Mouse (Mus musculus) MEL (cell line): ENCODE measurements around the gene Nfia. TPM values are rescaled to one million over a fixed set of nuclear protein-coding genes. Genes with fewer than 3 reads are reported as not detected.

Experiments
- DNase-seq: peaks from one replicate; pipeline ENCODE4 v3.0.0; 2011; ENCODE audit warnings: low read depth, low spot score
- H3K27ac ChIP-seq: 2 replicates; pipeline ENCODE4 v1.5.1; 2012; ENCODE audit warnings: low read depth, mild to moderate bottlenecking, control low read depth, low read length, moderate library complexity; ENCODE audit not compliant: control insufficient read depth
- H3K27me3 ChIP-seq, 2 experiments: fragments of 150-350 bp in 1 of 2; sonication (generic) in 1 of 2; 2 replicates each; pipeline ENCODE4 v1.6.1; 2012; ENCODE audit warnings: low read length in 2 of 2, mild to moderate bottlenecking in 2 of 2, improper control_type of control experiment in 1 of 2, moderate library complexity in 1 of 2; ENCODE audit not compliant: insufficient read depth in 2 of 2, control insufficient read depth in 1 of 2
- H3K36me3 ChIP-seq, 2 experiments: 2 replicates each; pipeline ENCODE4 v1.6.1; 2012 to 2014; ENCODE audit warnings: low read length in 2 of 2, improper control_type of control experiment in 1 of 2, inconsistent platforms in 1 of 2, mild to moderate bottlenecking in 1 of 2; ENCODE audit not compliant: insufficient read depth in 2 of 2, control insufficient read depth in 1 of 2
- H3K4me1 ChIP-seq, 2 experiments: fragments of 150-350 bp in 1 of 2; sonication (generic) in 1 of 2; 2 replicates each; pipeline ENCODE4 v1.6.1; 2012; ENCODE audit warnings: low read length in 2 of 2, improper control_type of control experiment in 1 of 2, mild to moderate bottlenecking in 1 of 2; ENCODE audit not compliant: insufficient read depth in 2 of 2, control insufficient read depth in 1 of 2
- H3K4me3 ChIP-seq, 2 experiments: fragments of 150-350 bp in 1 of 2; sonication (generic) in 1 of 2; 2 replicates each; pipeline ENCODE4 v1.5.1; 2012; ENCODE audit warnings: low read depth in 2 of 2, low read length in 2 of 2, mild to moderate bottlenecking in 2 of 2, moderate library complexity in 2 of 2, control low read depth in 1 of 2, improper control_type of control experiment in 1 of 2; ENCODE audit not compliant: control insufficient read depth in 1 of 2, insufficient read depth in 1 of 2
- H3K79me2 ChIP-seq: 2 replicates; pipeline ENCODE4 v1.6.1; 2012; ENCODE audit warnings: mild to moderate bottlenecking, low read length, moderate library complexity; ENCODE audit not compliant: control insufficient read depth, poor library complexity, insufficient read depth
- H3K9ac ChIP-seq: 2 replicates; pipeline ENCODE4 v1.6.1; 2012; ENCODE audit warnings: low read depth, mild to moderate bottlenecking, control low read depth, low read length, moderate library complexity; ENCODE audit not compliant: control insufficient read depth, poor library complexity, severe bottlenecking
- H3K9me3 ChIP-seq: fragments of 150-350 bp; sonication (generic); replicated peaks from 2 replicates; pipeline ENCODE4 v1.6.1; 2012; ENCODE audit warnings: mild to moderate bottlenecking, low read length, improper control_type of control experiment, moderate library complexity; ENCODE audit not compliant: insufficient read depth
- BHLHE40 ChIP-seq: IDR thresholded peaks from 2 replicates; pipeline ENCODE4 v1.6.1; 2012; ENCODE audit warnings: low read depth, mild to moderate bottlenecking, inconsistent platforms, low read length, improper control_type of control experiment, borderline replicate concordance
- CHD1 ChIP-seq: IDR thresholded peaks from 2 replicates; pipeline ENCODE4 v1.6.1; 2012; ENCODE audit warnings: low read depth, mild to moderate bottlenecking, inconsistent platforms, low read length, improper control_type of control experiment
- CHD2 ChIP-seq: IDR thresholded peaks from 2 replicates; pipeline ENCODE4 v1.6.1; 2011; ENCODE audit warnings: low read length, improper control_type of control experiment
- E2F4 ChIP-seq: IDR thresholded peaks from 2 replicates; pipeline ENCODE4 v1.6.1; 2011; ENCODE audit warnings: low read depth, low read length, improper control_type of control experiment, borderline replicate concordance
- ELF1 ChIP-seq: IDR thresholded peaks from 2 replicates; pipeline ENCODE4 v1.6.1; 2014; ENCODE audit warnings: low read depth, mild to moderate bottlenecking, inconsistent platforms, low read length, improper control_type of control experiment, moderate library complexity
- EP300 ChIP-seq, 2 experiments: IDR thresholded peaks; 2 replicates each; pipeline ENCODE4 v1.6.1; 2011; ENCODE audit warnings: improper control_type of control experiment in 2 of 2, low read length in 2 of 2, low read depth in 1 of 2, mild to moderate bottlenecking in 1 of 2
- ETS1 ChIP-seq: IDR thresholded peaks from 2 replicates; pipeline ENCODE4 v1.6.1; 2012; ENCODE audit warnings: low read depth, mild to moderate bottlenecking, inconsistent platforms, low read length, improper control_type of control experiment, moderate library complexity
- GABPA ChIP-seq: IDR thresholded peaks from 2 replicates; pipeline ENCODE4 v1.6.1; 2012; ENCODE audit warnings: low read depth, mild to moderate bottlenecking, inconsistent platforms, low read length, improper control_type of control experiment, moderate library complexity
- GATA1 ChIP-seq: IDR thresholded peaks from 2 replicates; pipeline ENCODE4 v1.6.1; 2011; ENCODE audit warnings: low read depth, low read length, improper control_type of control experiment
- HCFC1 ChIP-seq: IDR thresholded peaks from 2 replicates; pipeline ENCODE4 v1.6.1; 2012; ENCODE audit warnings: low read depth, mild to moderate bottlenecking, inconsistent platforms, low read length, improper control_type of control experiment, moderate library complexity
- JUND ChIP-seq: IDR thresholded peaks from 2 replicates; pipeline ENCODE4 v1.6.1; 2011; ENCODE audit warnings: low read depth, mild to moderate bottlenecking, improper control_type of control experiment, low read length
- KAT2A ChIP-seq: conservative IDR thresholded peaks from 2 replicates; pipeline ENCODE4 v1.6.1; 2012; ENCODE audit warnings: low read depth, low read length, improper control_type of control experiment, inconsistent platforms
- MAFK ChIP-seq: IDR thresholded peaks from 2 replicates; pipeline ENCODE4 v1.6.1; 2011; ENCODE audit warnings: low read depth, mild to moderate bottlenecking, low read length, improper control_type of control experiment, borderline replicate concordance
- MAX ChIP-seq: IDR thresholded peaks from 2 replicates; pipeline ENCODE4 v1.6.1; 2011; ENCODE audit warnings: low read length, improper control_type of control experiment
- MAZ ChIP-seq: IDR thresholded peaks from 2 replicates; pipeline ENCODE4 v1.6.1; 2012; ENCODE audit warnings: low read depth, mild to moderate bottlenecking, inconsistent platforms, low read length, improper control_type of control experiment
- MEF2A ChIP-seq: IDR thresholded peaks from 2 replicates; pipeline ENCODE4 v1.6.1; 2014; ENCODE audit warnings: low read depth, mild to moderate bottlenecking, inconsistent platforms, low read length, improper control_type of control experiment; ENCODE audit not compliant: poor library complexity, insufficient replicate concordance, severe bottlenecking; ENCODE audit errors: extremely low read depth
- MXI1 ChIP-seq: IDR thresholded peaks from 2 replicates; pipeline ENCODE4 v1.6.1; 2011; ENCODE audit warnings: mild to moderate bottlenecking, low read depth, low read length, improper control_type of control experiment
- MYB ChIP-seq: IDR thresholded peaks from 2 replicates; pipeline ENCODE4 v1.6.1; 2011; ENCODE audit warnings: mild to moderate bottlenecking, low read depth, low read length, improper control_type of control experiment
- MYC ChIP-seq: IDR thresholded peaks from 2 replicates; pipeline ENCODE4 v1.6.1; 2011; ENCODE audit warnings: low read depth, mild to moderate bottlenecking, low read length, improper control_type of control experiment, moderate library complexity
- NELFE ChIP-seq: IDR thresholded peaks from 2 replicates; pipeline ENCODE4 v1.6.1; 2011; ENCODE audit warnings: low read depth, low read length, improper control_type of control experiment
- NRF1 ChIP-seq: IDR thresholded peaks from 2 replicates; pipeline ENCODE4 v1.6.1; 2014; ENCODE audit warnings: low read depth, mild to moderate bottlenecking, inconsistent platforms, low read length, improper control_type of control experiment, moderate library complexity; ENCODE audit not compliant: poor library complexity, insufficient read depth, severe bottlenecking
- POLR2A ChIP-seq, 2 experiments: IDR thresholded peaks; 2 replicates each; pipeline ENCODE4 v1.6.1; 2011 to 2012; ENCODE audit warnings: low read length in 2 of 2, mild to moderate bottlenecking in 2 of 2, control low read depth in 1 of 2, improper control_type of control experiment in 1 of 2, low read depth in 1 of 2, moderate library complexity in 1 of 2; ENCODE audit not compliant: control insufficient read depth in 1 of 2, insufficient read depth in 1 of 2, poor library complexity in 1 of 2
- POLR2AphosphoS2 ChIP-seq: IDR thresholded peaks from 2 replicates; pipeline ENCODE4 v1.6.1; 2011; ENCODE audit warnings: low read length, improper control_type of control experiment
- POLR2AphosphoS5 ChIP-seq: IDR thresholded peaks from 2 replicates; pipeline ENCODE4 v1.6.1; 2012; ENCODE audit warnings: low read depth, borderline replicate concordance, mild to moderate bottlenecking, inconsistent platforms, low read length, moderate library complexity, mixed read lengths
- RAD21 ChIP-seq: IDR thresholded peaks from 2 replicates; pipeline ENCODE4 v1.6.1; 2011; ENCODE audit warnings: mild to moderate bottlenecking, low read depth, low read length, improper control_type of control experiment
- RCOR1 ChIP-seq: IDR thresholded peaks from 2 replicates; pipeline ENCODE4 v1.6.1; 2012; ENCODE audit warnings: low read depth, mild to moderate bottlenecking, inconsistent platforms, low read length, improper control_type of control experiment
- SIN3A ChIP-seq: IDR thresholded peaks from 2 replicates; pipeline ENCODE4 v1.6.1; 2012; ENCODE audit warnings: low read length, improper control_type of control experiment, inconsistent platforms
- SMC3 ChIP-seq: IDR thresholded peaks from 2 replicates; pipeline ENCODE4 v1.6.1; 2011; ENCODE audit warnings: low read depth, low read length, improper control_type of control experiment
- TAL1 ChIP-seq: IDR thresholded peaks from 2 replicates; pipeline ENCODE4 v1.6.1; 2012; ENCODE audit warnings: mild to moderate bottlenecking, inconsistent platforms, low read length, moderate library complexity, mixed read lengths
- TBP ChIP-seq: IDR thresholded peaks from 2 replicates; pipeline ENCODE4 v1.8.0; 2011; ENCODE audit warnings: low read depth, low read length, improper control_type of control experiment
- TCF12 ChIP-seq: IDR thresholded peaks from 2 replicates; pipeline ENCODE4 v1.6.1; 2014; ENCODE audit warnings: low read depth, mild to moderate bottlenecking, inconsistent platforms, low read length, improper control_type of control experiment, moderate library complexity
- UBTF ChIP-seq: IDR thresholded peaks from 2 replicates; pipeline ENCODE4 v1.6.1; 2012; ENCODE audit warnings: low read depth, mild to moderate bottlenecking, inconsistent platforms, low read length, improper control_type of control experiment, moderate library complexity, borderline replicate concordance; ENCODE audit not compliant: insufficient read depth
- USF1 ChIP-seq: IDR thresholded peaks from 2 replicates; pipeline ENCODE4 v1.6.1; 2014; ENCODE audit warnings: low read depth, mild to moderate bottlenecking, inconsistent platforms, low read length, improper control_type of control experiment, moderate library complexity
- USF2 ChIP-seq, 2 experiments: IDR thresholded peaks; 2 replicates each; pipeline ENCODE4 v1.6.1; 2011 to 2012; ENCODE audit warnings: improper control_type of control experiment in 2 of 2, low read length in 2 of 2, borderline replicate concordance in 1 of 2, inconsistent platforms in 1 of 2, low read depth in 1 of 2, mild to moderate bottlenecking in 1 of 2; ENCODE audit not compliant: insufficient read depth in 1 of 2
- ZKSCAN1 ChIP-seq: IDR thresholded peaks from 2 replicates; pipeline ENCODE4 v1.6.1; 2012; ENCODE audit warnings: low read depth, mild to moderate bottlenecking, inconsistent platforms, low read length, improper control_type of control experiment, moderate library complexity
- ZMIZ1 ChIP-seq: IDR thresholded peaks from 2 replicates; pipeline ENCODE4 v1.6.1; 2012; ENCODE audit warnings: low read depth, mild to moderate bottlenecking, inconsistent platforms, low read length, improper control_type of control experiment, moderate library complexity
- ZNF384 ChIP-seq: IDR thresholded peaks from 2 replicates; pipeline ENCODE4 v1.6.1; 2012; ENCODE audit warnings: low read depth, mild to moderate bottlenecking, inconsistent platforms, low read length, improper control_type of control experiment
- polyA plus RNA-seq, 2 experiments: library from polyadenylated mRNA; stranded (reverse) in 1 of 2; unstranded in 1 of 2; fragments of >175 nt in 1 of 2; fragments of >200 nt in 1 of 2; gene quantifications; 2 replicates each; pipeline versions ENCODE4 v1.2.1 to v1.2.4; 2012; ENCODE audit warnings: low replicate concordance in 2 of 2, low read depth in 1 of 2; ENCODE audit not compliant: insufficient read length in 2 of 2, insufficient read depth in 1 of 2, missing spikeins in 1 of 2
- total RNA-seq: library from RNA; depleted of rRNA; stranded (reverse); fragments of 300-350 nt; gene quantifications from 2 replicates; pipeline ENCODE4 v1.2.3, GENCODE M21; 2012

Gene Nfia
- total and polyA plus RNA-seq, 3 experiments, result 10.2 to 20.5 (median 13.4) TPM

DNA sequence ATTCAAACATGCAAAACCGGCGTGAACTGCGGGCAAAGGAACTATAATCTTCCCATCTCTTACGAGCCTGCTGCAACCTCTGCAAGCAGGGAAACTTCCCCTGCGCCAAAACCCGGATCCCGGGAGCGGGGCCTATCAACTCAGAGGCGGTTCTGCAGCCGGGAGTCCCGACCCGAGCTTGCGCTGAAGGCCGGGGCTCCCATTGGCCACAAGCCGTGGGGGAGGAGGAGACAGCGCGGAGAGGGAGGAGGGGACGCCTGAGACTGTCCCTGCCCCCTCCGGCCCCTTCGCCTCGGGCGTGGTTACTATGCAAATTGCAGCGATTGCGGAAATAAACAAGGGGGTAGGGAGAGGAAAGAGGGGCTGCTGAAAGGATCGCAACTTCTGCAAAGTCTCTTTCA lies 450 bp upstream of the Nfia start:
- peak; percentile 98 for DNase-seq
- peak overlapping the region; percentile 67 to 76 for H3K4me3 ChIP-seq
- peaks cover 9% of the 10 kb centered on the region for H3K79me2 ChIP-seq
- peaks cover 0 to 5% of the 10 kb centered on the region in 2 experiments for H3K4me1 ChIP-seq
- H3K9ac ChIP-seq, result peak overlapping the region; percentile 58
- no peaks in the 10 kb centered on the region for H3K9me3 ChIP-seq
- H3K27ac ChIP-seq, result peak overlapping the region; percentile 88
- peaks cover 0 to 5% of the 10 kb centered on the region in 2 experiments; a peak in 2 of 4 replicates for H3K36me3 ChIP-seq
- no peaks in the 10 kb centered on the region for H3K27me3 ChIP-seq
- peak; percentile 65 for TF ChIP-seq NRF1
- TF ChIP-seq GATA1, result no peak; the same call in 1 of the 2 replicates
- TF ChIP-seq ZNF384, result no peak
- no peak for TF ChIP-seq NELFE
- no peak for TF ChIP-seq CHD1
- 0 out of 2 replicates have a peak, but pooled peaks have one; percentile 65 for TF ChIP-seq UBTF
- TF ChIP-seq GABPA, result no peak
- TF ChIP-seq MAX, result peak; percentile 84
- TF ChIP-seq HCFC1, result peak; percentile 47
- TF ChIP-seq POLR2AphosphoS5, result no peak
- TF ChIP-seq BHLHE40, result peak; percentile 86
- peak; percentile 73 for TF ChIP-seq ELF1
- TF ChIP-seq ZMIZ1, result no peak; the same call in 1 of the 2 replicates
- TF ChIP-seq TBP, result peak; percentile 61; the same call in 1 of the 2 replicates
- no peak for TF ChIP-seq RAD21
- TF ChIP-seq MXI1, result peak; percentile 90; the same call in 1 of the 2 replicates
- no peak for TF ChIP-seq ZKSCAN1
- TF ChIP-seq KAT2A, result no peak; the same call in 1 of the 2 replicates
- no peak for TF ChIP-seq POLR2AphosphoS2
- no peak for TF ChIP-seq MEF2A
- no peak for TF ChIP-seq SMC3
- no peak for TF ChIP-seq TAL1
- TF ChIP-seq POLR2A (IDR thresholded peaks at IDR 0.05; ENCODE audit: control insufficient read depth in 1 of 2, insufficient read depth in 1 of 2, low read depth in 1 of 2, low read length in 2 of 2, poor library complexity in 1 of 2), result peak in 1 of 2 experiments; percentile 44; a peak in 1 of 4 replicates
- no peak; the same call in 1 of the 2 replicates for TF ChIP-seq MAZ
- TF ChIP-seq SIN3A, result peak; percentile 88
- no peak for TF ChIP-seq MYC
- TF ChIP-seq USF1, result 0 out of 2 replicates have a peak, but pooled peaks have one; percentile 9
- no peak for TF ChIP-seq E2F4
- peak; percentile 70 for TF ChIP-seq ETS1
- TF ChIP-seq MAFK, result no peak
- no peak for TF ChIP-seq USF2 (IDR thresholded peaks at IDR 0.05; ENCODE audit: borderline replicate concordance in 1 of 2, insufficient read depth in 1 of 2, low read depth in 1 of 2, low read length in 2 of 2)
- TF ChIP-seq TCF12, result no peak
- no peak for TF ChIP-seq JUND
- no peak for TF ChIP-seq MYB
- TF ChIP-seq EP300 (IDR thresholded peaks at IDR 0.05; ENCODE audit: low read depth in 1 of 2, low read length in 2 of 2), result peak in 1 of 2 experiments; percentile 45; a peak in 2 of 4 replicates
- peak; percentile 40; the same call in 1 of the 2 replicates for TF ChIP-seq RCOR1
- TF ChIP-seq CHD2, result peak; percentile 65
